Mouse (Mus musculus): ENCODE data around the gene Cacna1e. TPM values are rescaled to one million over a fixed set of nuclear protein-coding genes. Genes with fewer than 3 reads are reported as not detected.

The Cacna1e gene
- polyA plus RNA-seq, 1 experiment from 2014 or later, result 0.45 TPM

- H3K9ac ChIP-seq, result no peak overlapping the region
- WGBS, result 29% methylated on average over 14 of the region's 14 CpGs
- H3K27ac ChIP-seq, result no peak overlapping the region
- ATAC-seq (ENCODE audit: borderline replicate concordance, extremely low read depth, low FRiP score, low TSS enrichment), result no peak
- no peak overlapping the region for H3K4me3 ChIP-seq
- H3K9me3 ChIP-seq, result no peaks in the 10 kb centered on the region
- no peak overlapping the region for H3K4me2 ChIP-seq
- no peaks in the 10 kb centered on the region for H3K4me1 ChIP-seq
- no peaks in the 10 kb centered on the region for H3K27me3 ChIP-seq
- H3K36me3 ChIP-seq, result no peaks in the 10 kb centered on the region
Observed at GRCm38 (mm10) chr1:154688876-154689665, 195.2 kb downstream of the Cacna1e start.

- ATAC-seq (ENCODE audit: borderline replicate concordance, extremely low read depth, low FRiP score, low TSS enrichment), result no peak
- Histone ChIP-seq H3K27me3 (no peaks in the 10 kb centered on the region), H3K9ac (no peak overlapping the region), H3K27ac (no peak overlapping the region), H3K4me3 (no peak overlapping the region), H3K4me1 (no peaks in the 10 kb centered on the region), H3K4me2 (no peak overlapping the region), H3K36me3 (no peaks in the 10 kb centered on the region), H3K9me3 (no peaks in the 10 kb centered on the region)
- 75% methylated on average over 6 of the region's 6 CpGs for WGBS
Observed at GRCm38 (mm10) chr1:154686861-154687260, 197.4 kb downstream of the Cacna1e start.

- no peak overlapping the region for H3K4me2 ChIP-seq
- H3K27ac ChIP-seq, result no peak overlapping the region
- WGBS, result 86% methylated on average over 1 of the region's 1 CpGs
- H3K4me1 ChIP-seq, result no peaks in the 10 kb centered on the region
- ATAC-seq (ENCODE audit: borderline replicate concordance, extremely low read depth, low FRiP score, low TSS enrichment), result no peak
- no peaks in the 10 kb centered on the region for H3K9me3 ChIP-seq
- H3K36me3 ChIP-seq, result no peaks in the 10 kb centered on the region
- H3K27me3 ChIP-seq, result no peaks in the 10 kb centered on the region
- H3K4me3 ChIP-seq, result no peak overlapping the region
- H3K9ac ChIP-seq, result no peak overlapping the region
Observed at GRCm38 (mm10) chr1:154683477-154684106, 200.7 kb downstream of the Cacna1e start.

- Histone ChIP-seq H3K4me3 (no peak overlapping the region), H3K9me3 (no peaks in the 10 kb centered on the region), H3K9ac (no peak overlapping the region), H3K27ac (no peak overlapping the region), H3K36me3 (no peaks in the 10 kb centered on the region), H3K4me1 (no peaks in the 10 kb centered on the region), H3K27me3 (no peaks in the 10 kb centered on the region), H3K4me2 (no peak overlapping the region)
- ATAC-seq (ENCODE audit: borderline replicate concordance, extremely low read depth, low FRiP score, low TSS enrichment), result no peak
- WGBS, result 67% methylated on average over 1 of the region's 1 CpGs
Observed at GRCm38 (mm10) chr1:154678989-154679388, 205.3 kb downstream of the Cacna1e start.

GRCm38 (mm10) chr1:154678151-154678550 is 206.2 kb downstream of the Cacna1e start:
- Histone ChIP-seq H3K4me1 (no peaks in the 10 kb centered on the region), H3K27me3 (no peaks in the 10 kb centered on the region), H3K4me2 (no peak overlapping the region), H3K9ac (no peak overlapping the region), H3K36me3 (no peaks in the 10 kb centered on the region), H3K4me3 (no peak overlapping the region), H3K27ac (no peak overlapping the region), H3K9me3 (no peaks in the 10 kb centered on the region)
- WGBS, result 89% methylated on average over 3 of the region's 3 CpGs
- ATAC-seq (ENCODE audit: borderline replicate concordance, extremely low read depth, low FRiP score, low TSS enrichment), result no peak

GRCm38 (mm10) chr1:154677677-154678076 is 206.6 kb downstream of the Cacna1e start:
- no peak overlapping the region for H3K9ac ChIP-seq
- H3K27me3 ChIP-seq, result no peaks in the 10 kb centered on the region
- WGBS, result 44% methylated on average over 2 of the region's 2 CpGs

GRCm38 (mm10) chr1:154663721-154664120 is 220.6 kb downstream of the Cacna1e start:
- H3K27me3 ChIP-seq, result no peaks in the 10 kb centered on the region
- H3K9me3 ChIP-seq, result no peaks in the 10 kb centered on the region
- no peaks in the 10 kb centered on the region for H3K4me1 ChIP-seq
- no peak overlapping the region for H3K27ac ChIP-seq
- H3K9ac ChIP-seq, result no peak overlapping the region
- H3K36me3 ChIP-seq, result no peaks in the 10 kb centered on the region
- H3K4me2 ChIP-seq, result no peak overlapping the region
- ATAC-seq (ENCODE audit: borderline replicate concordance, extremely low read depth, low FRiP score, low TSS enrichment), result no peak
- no peak overlapping the region for H3K4me3 ChIP-seq

More at GRCm38 (mm10) chr1:154677677-154678076, 206.6 kb downstream of the Cacna1e start:
- Histone ChIP-seq H3K4me3 (no peak overlapping the region), H3K4me1 (no peaks in the 10 kb centered on the region), H3K27ac (no peak overlapping the region), H3K4me2 (no peak overlapping the region), H3K36me3 (no peaks in the 10 kb centered on the region), H3K9me3 (no peaks in the 10 kb centered on the region)
- no peak for ATAC-seq (ENCODE audit: borderline replicate concordance, extremely low read depth, low FRiP score, low TSS enrichment)

- H3K4me1 ChIP-seq, result no peaks in the 10 kb centered on the region
- H3K9ac ChIP-seq, result no peak overlapping the region
- H3K27me3 ChIP-seq, result no peaks in the 10 kb centered on the region
- H3K36me3 ChIP-seq, result no peaks in the 10 kb centered on the region
- ATAC-seq (ENCODE audit: borderline replicate concordance, extremely low read depth, low FRiP score, low TSS enrichment), result no peak
- WGBS, result 60% methylated on average over 5 of the region's 5 CpGs
- no peak overlapping the region for H3K4me3 ChIP-seq
- H3K27ac ChIP-seq, result no peak overlapping the region
- no peaks in the 10 kb centered on the region for H3K9me3 ChIP-seq
- H3K4me2 ChIP-seq, result no peak overlapping the region
Observed at GRCm38 (mm10) chr1:154661977-154662376, 222.3 kb downstream of the Cacna1e start.

- WGBS, result 54% methylated on average over 7 of the region's 7 CpGs
- ATAC-seq (ENCODE audit: borderline replicate concordance, extremely low read depth, low FRiP score, low TSS enrichment), result peak; percentile 11; the same call in 1 of the 2 replicates
- H3K27ac ChIP-seq, result no peak overlapping the region
Observed at GRCm38 (mm10) chr1:154661221-154661864, 223.0 kb downstream of the Cacna1e start.

GRCm38 (mm10) chr1:154657366-154657765 is 226.9 kb downstream of the Cacna1e start:
- WGBS, result 49% methylated on average over 5 of the region's 5 CpGs

More at GRCm38 (mm10) chr1:154661221-154661864, 223.0 kb downstream of the Cacna1e start:
- no peak overlapping the region for H3K4me2 ChIP-seq
- no peaks in the 10 kb centered on the region for H3K36me3 ChIP-seq
- H3K9me3 ChIP-seq, result no peaks in the 10 kb centered on the region
- no peaks in the 10 kb centered on the region for H3K27me3 ChIP-seq
- no peaks in the 10 kb centered on the region for H3K4me1 ChIP-seq
- no peak overlapping the region for H3K4me3 ChIP-seq
- H3K9ac ChIP-seq, result no peak overlapping the region

GRCm38 (mm10) chr1:154653951-154654350 is 230.3 kb downstream of the Cacna1e start:
- Histone ChIP-seq H3K27me3 (no peaks in the 10 kb centered on the region), H3K4me3 (no peak overlapping the region), H3K4me2 (no peak overlapping the region), H3K27ac (no peak overlapping the region), H3K36me3 (no peaks in the 10 kb centered on the region), H3K9ac (no peak overlapping the region), H3K9me3 (no peaks in the 10 kb centered on the region), H3K4me1 (no peaks in the 10 kb centered on the region)
- no peak for ATAC-seq (ENCODE audit: borderline replicate concordance, extremely low read depth, low FRiP score, low TSS enrichment)
- 60% methylated on average over 2 of the region's 2 CpGs for WGBS

More at GRCm38 (mm10) chr1:154657366-154657765, 226.9 kb downstream of the Cacna1e start:
- Histone ChIP-seq H3K4me3 (no peak overlapping the region), H3K4me2 (no peak overlapping the region), H3K36me3 (no peaks in the 10 kb centered on the region), H3K9ac (no peak overlapping the region), H3K27ac (no peak overlapping the region), H3K27me3 (no peaks in the 10 kb centered on the region), H3K4me1 (no peaks in the 10 kb centered on the region), H3K9me3 (no peaks in the 10 kb centered on the region)
- no peak for ATAC-seq (ENCODE audit: borderline replicate concordance, extremely low read depth, low FRiP score, low TSS enrichment)
